Mouse (Mus musculus) erythroblast, embryonic 14.5 days (primary cell): ENCODE measurements around the gene Tpx2.

Source experiments
- GATA1 ChIP-seq: IDR thresholded peaks from 2 replicates; pipeline ENCODE4 v1.6.1; 2012; ENCODE audit warnings: low read length, inconsistent platforms, mixed read lengths
- TAL1 ChIP-seq: IDR thresholded peaks from 3 replicates; pipeline ENCODE4 v1.6.1; 2012; ENCODE audit warnings: low read length, inconsistent platforms, mixed read lengths

GRCm38 (mm10) chr2:152943568-152943967 lies 95.8 kb downstream of the Tpx2 start:
- TF ChIP-seq GATA1 (no peak), TAL1 (no peak)
